Mouse (Mus musculus) heart, postnatal 36 days (tissue): ENCODE data around the gene Aifm1. TPM values are rescaled to one million over a fixed set of nuclear protein-coding genes. Genes with fewer than 3 reads are reported as not detected.
"Not testable (repeated sequence)": the region's sequence is repeated elsewhere in the genome, so short reads cannot be mapped to it uniquely, and the experiment has no call there.

Experiments used
- DNase-seq, 2 experiments: peaks; one replicate each; pipeline ENCODE4 v3.0.0; 2021 to 2022
- intact Hi-C: fragments of 180-260 bp; cut with DNase I; formaldehyde crosslinking; loops from one replicate; pipeline ENCODE4 v1.15.1; 2025
- total RNA-seq, 2 experiments: library from RNA; stranded (reverse); gene quantifications; 2 replicates each; pipeline ENCODE4 v1.2.3; 2021

Gene Aifm1
- total RNA-seq, 2 experiments from 2014 or later = 109 to 116 TPM

DNA sequence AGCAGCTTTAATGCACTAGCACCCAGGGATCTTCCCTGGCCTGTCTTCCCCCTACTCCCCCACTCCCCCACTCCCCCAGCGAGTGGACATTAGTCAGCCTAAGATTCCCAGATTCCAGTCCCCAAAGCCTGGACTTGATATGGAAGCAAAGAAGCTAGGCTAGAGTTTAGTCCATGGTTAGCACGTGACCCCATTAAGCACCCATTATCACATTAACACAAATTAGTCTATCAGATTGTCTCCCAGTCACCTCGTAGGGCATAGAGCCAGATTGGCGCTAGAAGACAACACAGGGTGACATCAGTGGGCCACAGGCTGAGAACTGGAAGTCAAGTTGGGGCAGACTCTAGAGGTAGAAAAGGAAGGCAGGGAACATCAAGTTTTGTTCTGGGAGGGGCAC, 52.4 kb downstream of the Aifm1 start:
- intact Hi-C loops = no loop called here
- DNase-seq = no peak

DNA sequence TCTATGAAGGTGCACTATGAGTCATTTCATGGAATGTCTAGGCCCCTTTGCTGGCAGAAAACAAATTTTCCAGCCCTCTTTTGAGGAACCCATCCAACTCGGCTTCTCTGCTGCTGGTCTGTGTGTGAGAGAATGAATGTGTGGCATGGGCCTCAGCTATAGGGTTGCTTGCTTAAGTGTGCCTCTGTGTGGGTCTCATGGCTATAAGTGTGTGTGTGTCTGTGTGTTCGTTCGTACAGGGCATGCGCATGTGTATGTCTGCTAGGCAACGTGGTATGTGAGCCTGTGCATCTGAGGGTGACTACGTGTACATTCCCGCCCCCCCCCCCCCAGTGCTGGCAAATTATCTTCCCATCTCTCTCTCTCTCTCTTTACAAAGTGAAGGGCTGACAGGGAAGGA, 52.9 kb downstream of the Aifm1 start:
- intact Hi-C loops = no loop called here
- DNase-seq = no peak

DNA sequence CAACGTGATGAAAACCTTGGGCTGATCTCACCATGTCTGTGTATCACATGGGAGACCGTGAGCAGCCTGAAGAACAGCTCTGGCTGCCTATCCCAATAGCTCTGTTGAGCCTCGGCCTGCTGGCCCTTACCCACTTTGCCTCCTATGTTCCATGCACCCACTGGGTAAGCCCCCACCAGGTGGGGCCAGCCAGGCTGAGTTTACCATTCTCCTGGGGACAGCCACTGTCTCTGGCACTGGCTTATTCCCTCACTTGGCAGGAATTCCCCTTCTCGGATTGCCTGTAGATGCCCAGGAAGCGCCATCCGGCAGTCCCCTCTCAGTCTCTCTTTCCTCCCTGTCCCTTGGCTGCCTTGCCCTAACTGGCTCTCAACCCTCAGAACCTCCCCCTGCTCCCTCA, 56.4 kb downstream of the Aifm1 start:
- intact Hi-C loops = no loop called here
- no peak for DNase-seq

DNA sequence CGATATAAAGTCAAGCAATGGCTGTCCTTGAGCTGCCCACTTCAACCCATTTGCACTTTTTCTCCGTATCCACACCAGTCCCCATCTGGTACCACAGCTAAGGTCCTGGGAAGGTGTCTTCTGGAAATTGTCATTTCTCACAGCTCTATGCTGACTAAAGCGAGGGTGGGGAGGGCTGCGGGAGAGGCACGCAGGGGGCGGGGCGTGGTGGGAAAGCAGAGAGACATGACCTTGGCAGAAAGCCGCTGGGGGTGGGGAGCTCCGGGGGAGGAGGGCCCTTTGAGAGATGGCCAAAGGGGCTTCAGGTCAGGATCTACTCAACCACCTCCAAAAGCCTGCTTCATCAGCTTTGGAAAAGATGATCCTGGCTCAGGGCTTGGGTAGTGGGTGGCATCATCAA, 58.3 kb downstream of the Aifm1 start:
- DNase-seq = no peak
- intact Hi-C loops = no loop called here

DNA sequence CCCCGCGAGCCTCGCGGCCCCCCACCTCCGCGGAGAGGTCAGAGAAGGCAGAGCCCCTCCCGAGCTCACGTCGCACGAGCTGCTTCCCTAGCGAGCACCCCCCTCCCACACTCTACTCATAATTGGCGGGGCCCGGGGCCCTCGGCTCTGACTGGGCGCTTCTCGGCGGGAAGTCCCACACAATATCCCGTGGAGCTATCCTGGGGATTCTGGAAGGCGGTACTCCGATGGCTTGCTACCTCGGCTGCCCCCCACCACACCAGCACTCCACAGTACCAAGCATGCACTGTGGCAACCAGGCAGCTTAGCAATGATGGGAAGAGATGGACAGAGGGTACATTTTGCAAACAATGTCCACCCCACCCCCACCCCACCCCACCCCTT, 58.9 kb downstream of the Aifm1 start:
- intact Hi-C loops = no loop called here

DNA sequence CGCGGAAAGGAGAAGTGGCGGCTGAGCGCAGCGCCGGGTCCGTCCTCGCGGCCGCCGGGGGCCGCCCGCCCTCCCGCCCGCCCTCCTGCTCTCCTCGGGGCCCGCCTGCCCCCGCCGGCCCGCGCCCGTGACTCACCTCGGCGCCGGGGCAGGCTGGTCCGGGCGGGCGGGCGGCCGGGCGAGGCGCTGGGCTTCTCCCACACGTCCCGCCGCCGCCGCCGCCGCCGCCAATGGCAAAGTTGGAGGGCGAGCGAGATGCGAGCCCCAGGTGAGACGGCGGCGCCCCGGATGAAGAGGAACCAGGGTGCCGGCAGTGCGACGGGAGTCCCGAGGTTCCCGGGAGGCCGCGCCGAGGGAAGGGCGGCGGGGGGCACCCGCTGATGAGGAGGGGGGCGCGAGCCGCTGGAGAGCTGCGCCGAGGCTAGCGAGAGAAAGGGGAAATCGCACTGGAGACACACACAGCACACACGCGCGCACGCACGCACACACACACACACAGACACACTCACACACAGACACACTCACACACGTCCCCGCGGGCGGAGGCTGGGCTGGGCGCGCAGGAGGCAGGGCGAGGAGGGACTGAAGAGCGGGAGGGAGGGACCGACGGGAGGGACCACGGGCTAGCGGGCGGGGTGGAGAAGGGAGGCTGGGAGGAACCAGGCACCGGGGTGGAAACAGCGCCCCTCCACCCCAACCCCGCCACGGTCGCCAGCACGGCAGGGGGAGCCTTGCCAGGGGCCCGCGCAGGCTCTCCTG, 59.4 kb downstream of the Aifm1 start:
- DNase-seq = peak; percentile 75 to 76
- intact Hi-C loops = no loop called here

More for the DNA sequence above, 58.9 kb downstream of the Aifm1 start:
- no peak for DNase-seq

DNA sequence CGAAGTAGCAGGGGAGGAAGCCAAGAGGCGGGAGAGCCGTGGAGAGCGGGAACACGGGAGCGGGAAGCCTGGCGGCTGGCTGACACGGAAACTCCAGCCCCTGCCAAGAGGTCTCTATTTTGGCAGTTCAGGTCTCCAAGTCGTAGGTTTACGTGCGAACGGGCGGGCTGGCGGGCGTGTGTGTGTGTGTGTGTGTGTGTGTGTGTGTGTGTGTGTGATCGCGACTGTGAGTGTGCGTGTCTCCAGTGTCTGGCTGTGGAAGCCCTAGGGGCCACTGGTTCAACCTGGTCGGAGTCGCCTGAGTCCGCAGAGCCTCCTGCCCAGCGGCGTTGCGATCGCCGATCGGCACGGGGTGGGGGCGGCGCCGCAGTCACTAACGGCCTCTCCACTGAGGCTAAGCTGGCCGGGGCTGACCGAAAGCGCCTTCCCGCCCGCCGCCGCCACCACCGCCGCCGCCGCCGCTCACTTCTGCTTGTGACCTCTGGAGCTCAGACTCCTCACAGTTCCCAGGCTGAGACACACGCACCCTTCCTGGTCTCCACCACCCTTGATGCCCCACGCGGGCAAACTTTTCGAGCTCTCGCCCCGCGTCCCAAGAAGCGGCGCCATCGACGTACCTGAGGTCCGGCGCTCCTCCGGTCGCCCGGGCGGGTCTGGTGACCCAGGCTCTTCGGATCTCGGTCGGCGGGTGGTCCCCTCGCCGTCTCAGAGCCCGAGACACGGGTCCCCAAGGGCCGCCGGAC, 60.3 kb downstream of the Aifm1 start:
- intact Hi-C loops = no loop called here
- peak; percentile 28 to 54 for DNase-seq

DNA sequence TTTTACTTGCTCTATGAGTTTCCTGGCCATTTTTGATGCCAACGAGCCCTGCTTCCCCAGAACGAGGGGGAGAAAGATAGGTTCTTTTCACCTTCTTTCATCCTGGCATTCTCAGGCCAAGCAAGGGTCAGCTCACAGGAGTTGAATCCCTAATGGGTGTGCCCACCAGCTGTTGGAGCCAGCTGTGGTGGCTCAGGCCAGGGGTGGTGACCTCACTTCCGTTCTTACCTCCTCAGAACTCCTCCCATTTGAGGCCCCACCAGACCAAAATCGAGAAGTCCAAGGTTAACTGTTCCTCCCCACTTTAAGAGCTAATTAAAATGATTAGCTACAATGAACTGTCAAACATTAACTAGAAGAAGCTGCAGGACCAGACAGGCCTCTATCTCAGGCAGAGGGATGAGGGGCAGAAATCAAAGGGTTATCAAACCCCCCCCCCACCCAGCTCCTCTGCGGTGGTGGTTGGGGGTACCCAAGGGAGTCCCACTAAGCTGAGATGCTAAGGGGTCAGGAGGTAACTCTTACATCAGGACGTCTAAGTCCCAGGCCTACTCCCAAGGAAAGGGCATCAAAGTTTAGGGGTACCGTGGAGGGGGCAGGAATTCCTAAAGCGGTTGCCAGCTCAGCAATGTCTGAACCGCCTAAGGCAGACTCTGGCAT, 61.0 kb downstream of the Aifm1 start:
- intact Hi-C loops = no loop called here
- DNase-seq = peak; percentile 18 to 43

DNA sequence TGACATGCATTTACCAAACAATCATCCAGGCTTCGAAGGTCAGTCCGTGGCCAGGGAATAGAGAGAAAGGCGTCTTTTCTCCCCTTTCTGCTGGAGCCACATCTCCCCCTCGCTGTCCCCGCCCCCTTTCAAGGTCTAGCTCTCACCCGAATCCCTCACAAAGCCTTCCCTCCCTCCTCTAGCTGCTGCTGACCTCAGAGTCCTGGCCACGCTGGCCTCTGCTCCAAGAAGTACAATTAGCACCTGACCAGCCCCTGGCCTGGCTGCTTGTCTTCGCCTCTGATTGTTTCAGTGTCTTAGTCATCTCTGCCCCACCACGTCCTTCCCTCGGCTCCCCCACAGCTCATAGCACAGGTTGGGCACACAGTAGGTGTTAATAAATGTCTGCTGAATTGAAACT, 63.7 kb downstream of the Aifm1 start:
- DNase-seq = no peak
- intact Hi-C loops = no loop called here

DNA sequence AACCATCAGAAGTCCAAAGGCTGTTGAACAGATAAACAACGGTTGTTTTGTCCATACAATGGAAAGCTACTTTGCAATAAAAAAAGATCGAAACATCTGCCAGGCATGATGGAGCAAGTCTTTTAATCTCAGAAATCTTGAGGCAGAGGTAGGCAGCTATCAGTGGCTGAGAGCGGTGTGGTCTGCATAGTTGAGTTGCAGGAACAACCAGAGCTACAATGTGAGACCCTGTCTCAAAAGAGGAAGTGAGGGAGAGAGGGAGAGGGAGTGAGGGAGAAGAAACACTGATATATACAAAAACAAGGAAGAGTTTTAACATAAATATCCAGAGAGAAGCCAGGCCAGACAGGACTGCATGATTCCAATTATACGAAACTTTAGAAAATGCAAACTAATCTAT, 68.7 kb downstream of the Aifm1 start:
- no peak for DNase-seq
- intact Hi-C loops = no loop called here

DNA sequence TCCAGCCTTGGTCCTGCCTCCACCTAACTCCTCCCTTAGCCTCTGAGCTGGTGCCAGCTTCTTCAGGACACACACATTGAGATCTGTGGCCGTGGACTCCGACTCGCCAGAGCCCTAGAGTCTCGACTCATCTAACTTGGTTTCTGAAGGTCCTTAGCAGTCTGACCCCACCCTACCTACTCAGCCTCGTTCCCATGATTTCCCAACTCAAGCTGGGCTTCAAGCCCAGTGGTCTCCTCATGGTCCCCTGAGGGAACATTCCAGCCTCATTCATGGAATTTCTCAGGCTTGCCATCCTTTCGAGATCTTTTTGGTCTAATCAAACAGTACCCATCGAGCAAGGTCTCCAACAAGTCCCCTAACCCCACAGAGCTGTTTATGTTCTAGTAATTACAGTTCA, 71.4 kb downstream of the Aifm1 start:
- DNase-seq = peak; percentile 16 to 31
- intact Hi-C loops = no loop called here

DNA sequence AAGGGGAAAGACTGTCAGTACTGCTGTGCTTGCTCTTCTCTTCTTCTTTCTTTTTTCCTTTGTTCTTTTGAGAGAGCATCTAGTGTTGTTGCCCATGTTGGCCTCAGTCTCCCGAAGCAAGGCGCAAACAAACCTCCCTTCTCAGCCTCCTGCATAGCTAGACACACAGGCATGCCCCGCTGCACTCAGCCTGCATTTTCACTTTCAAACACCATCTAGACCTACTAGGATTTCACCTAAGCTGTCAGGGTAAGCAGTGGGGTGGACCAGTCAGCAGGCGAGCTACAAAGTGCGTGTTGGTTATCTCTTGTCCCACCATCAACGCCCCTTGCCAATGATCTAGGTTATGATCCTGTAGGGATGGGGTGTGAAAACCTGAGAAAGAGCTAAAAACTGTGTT, 71.8 kb downstream of the Aifm1 start:
- intact Hi-C loops = no loop called here
- no peak for DNase-seq

DNA sequence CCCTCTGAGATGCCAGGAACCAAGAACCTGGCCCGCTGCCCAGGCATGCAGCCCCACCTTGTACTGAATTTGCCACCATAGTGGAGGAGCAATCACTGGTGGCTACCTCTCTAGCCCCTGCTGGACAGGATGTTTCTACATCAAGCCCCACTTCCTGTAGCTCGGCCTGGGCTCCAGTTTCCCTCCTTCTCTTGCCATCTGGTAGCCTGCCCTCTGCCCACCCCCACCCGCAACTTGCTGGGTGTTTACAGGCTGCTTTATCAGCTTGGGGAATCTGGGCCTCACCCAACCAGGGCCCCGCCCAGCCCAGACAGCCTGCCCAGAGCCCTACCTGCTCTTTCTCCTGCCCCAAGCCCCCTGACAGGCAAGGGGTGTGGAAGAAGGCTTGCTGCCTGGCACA, 74.3 kb downstream of the Aifm1 start:
- intact Hi-C loops = no loop called here
- DNase-seq = no peak

DNA sequence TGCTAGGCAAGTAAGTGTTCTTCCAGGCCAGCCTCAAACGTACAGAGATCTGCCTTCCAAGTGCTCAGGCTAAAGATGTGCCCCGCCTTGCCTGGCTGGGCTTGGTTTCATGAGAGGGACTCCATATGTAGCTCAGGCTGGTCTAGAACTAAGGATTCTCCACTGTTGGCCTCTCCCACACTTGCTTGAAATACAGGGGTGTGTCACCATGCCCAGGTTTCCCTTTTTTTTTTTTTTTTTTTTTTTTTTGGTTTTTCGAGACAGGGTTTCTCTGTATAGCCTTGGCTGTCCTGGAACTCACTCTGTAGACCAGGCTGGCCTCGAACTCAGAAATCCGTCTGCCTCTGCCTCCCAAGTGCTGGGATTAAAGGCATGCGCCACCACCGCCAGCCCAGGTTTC, 77.3 kb downstream of the Aifm1 start:
- DNase-seq, intact Hi-C loops: not testable (repeated sequence)

DNA sequence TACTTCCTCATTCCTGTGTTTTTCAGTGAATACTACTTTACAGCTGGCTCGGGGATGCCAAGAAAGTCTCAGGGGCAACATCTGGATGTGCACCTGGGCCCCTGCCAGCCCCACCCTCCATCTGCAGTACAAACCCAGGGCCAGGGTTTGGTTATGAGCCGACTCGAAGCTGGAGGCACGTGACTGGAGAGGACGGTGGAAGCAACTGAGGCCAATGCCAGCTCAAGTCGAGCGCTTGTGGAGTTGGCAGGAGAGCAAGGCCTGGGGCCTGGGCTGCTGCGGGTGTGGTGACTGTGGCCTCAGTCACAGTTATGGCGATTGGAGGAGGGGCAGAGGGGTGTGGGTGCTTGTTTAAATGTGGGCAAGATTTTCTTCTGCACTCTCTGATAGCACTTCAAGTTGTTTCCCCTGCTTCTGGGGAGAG, 77.9 kb downstream of the Aifm1 start:
- intact Hi-C loops = no loop called here
- DNase-seq = peak in 1 of 2 experiments; percentile 25

DNA sequence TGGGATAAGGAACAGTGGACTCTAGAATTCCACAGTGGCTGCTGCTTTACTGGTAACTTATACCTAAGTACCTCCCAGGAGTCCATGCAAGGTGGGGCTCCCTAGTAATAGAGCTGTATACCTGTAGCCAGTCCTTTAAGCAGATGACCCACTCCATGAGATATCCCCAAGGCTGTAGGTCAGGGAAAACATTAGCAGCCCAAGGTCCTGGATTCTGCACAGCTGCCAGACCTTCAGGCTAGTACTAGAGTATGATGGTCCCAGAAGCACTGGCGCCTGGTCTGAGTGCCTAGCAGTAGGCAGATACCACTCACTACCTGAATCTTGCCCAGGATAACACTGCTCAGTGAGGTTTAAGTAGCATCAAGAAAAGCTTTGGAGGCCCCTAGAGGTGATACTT, 79.1 kb downstream of the Aifm1 start:
- DNase-seq = no peak
- intact Hi-C loops = no loop called here

DNA sequence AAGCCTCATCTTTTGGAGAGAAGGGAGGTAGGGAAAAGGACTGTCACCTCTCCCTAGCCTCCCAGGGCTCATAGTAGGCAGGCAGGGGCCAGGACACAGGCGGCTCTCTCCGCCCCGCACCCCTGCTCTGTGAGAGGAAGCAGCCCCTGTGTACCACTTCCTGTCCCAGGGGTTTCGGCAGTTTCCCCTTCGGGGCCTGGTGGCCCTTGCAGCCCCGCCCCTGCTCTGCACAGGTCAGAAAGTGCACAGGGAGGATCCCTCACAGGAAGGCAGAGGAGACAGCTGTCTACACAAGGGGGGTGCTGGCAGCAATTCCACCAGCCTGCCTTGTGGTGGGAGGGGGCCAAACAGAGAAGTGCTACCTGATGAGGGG, 79.8 kb downstream of the Aifm1 start:
- peak in 1 of 2 experiments; percentile 17 for DNase-seq
- intact Hi-C loops = no loop called here

DNA sequence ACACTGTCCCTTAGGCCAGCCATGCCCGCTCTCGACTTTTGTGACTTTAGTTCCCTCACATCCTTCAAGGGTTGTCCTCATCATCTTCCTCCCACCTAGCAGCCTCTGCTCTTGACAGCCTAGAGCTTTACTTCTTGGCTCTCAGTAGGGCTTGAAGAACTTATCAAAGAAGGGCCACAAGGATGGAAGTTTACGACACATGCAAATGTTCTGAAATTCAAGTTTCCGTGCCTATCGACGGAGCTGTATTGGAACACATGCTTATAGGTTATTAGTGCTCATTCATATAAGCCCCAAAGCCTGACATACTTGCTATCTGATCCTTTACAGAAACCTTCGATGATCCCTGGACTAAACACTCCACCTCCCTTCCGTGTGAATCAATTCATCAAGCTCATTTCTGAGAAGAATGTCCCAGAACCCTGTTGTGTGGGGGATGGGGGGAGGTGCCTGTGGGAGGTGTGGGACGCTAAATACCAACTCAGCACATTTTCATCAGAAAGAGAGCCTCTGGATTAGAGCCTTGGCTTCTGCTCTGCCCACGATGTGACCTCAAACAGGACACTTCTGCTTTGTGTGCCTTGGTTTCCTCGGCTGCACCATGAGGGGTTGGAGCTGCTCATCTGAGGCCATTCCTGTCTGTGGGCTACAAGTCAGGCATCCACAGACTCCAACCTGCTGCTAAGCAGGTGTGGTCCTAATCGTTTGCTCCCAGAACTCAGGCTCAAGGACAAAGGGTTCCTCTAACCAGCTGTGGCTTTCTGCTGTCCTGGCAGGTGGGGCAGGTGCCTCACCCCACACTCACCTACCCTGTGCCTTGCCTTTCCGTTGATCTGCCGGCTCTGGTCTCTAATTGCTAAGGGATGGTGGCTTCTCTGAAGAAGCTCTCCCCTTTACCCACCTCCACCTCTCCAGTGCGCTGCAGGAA, 80.5 kb downstream of the Aifm1 start:
- DNase-seq = no peak
- intact Hi-C loops = no loop called here

DNA sequence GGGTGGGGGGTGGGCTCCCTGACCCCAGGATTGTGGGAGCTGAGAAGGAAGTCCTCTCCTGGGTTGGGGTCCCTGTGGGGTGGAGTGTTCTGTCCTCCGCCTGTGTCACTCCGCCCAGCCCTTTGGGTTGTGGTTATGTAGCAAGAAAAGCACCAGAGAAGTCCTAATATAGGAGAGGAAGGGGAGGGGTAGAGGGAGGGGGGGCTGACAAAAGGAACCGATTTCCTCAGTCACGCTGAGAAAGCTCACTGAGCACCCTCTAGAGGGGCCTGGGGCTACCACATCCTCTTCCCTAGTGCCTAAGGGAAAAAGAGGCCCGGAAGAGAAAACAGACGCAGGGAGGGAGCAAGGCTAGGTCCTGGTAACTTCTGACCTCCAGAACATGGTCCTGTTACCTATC, 83.8 kb downstream of the Aifm1 start:
- intact Hi-C loops = no loop called here
- DNase-seq = no peak

DNA sequence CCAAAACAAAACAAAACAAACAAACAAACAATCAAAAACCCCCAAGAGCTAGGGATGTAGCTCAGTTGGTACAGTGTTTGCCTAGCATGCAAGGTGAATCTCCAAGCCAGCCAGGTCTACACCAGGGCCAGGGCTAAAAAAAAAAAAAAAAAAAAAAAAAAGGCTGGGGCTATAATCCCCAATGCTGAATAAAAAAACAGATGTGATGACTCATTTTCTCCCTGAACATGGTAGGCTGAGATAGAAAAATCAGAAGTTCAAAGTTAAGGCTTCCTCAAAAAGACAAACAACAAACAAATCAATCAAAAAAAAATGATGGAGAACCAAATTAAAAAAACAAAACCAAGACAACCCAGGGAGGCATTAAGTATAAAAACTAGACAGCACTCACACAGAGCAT, 84.3 kb downstream of the Aifm1 start:
- intact Hi-C loops = no loop called here

DNA sequence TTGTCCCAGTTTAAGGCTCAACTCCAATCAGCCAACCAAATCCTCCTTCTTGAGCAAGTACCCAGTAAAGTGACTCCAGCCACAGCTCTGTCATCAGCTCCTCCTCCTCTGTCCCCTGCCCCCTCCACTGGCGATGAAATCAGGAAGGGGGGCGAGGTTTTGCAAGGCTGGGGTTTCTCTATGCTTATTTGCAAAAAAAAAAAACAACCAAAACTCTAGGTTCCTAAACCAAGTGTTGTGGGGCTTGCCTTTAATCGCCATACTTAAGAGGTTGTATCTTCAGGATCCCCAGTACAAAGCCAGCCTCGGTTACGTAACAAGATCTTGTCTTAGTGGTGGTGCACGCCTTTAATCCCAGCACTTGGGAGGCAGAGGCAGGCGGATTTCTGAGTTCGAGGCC, 84.7 kb downstream of the Aifm1 start:
- no peak for DNase-seq
- intact Hi-C loops = no loop called here

More for the DNA sequence above, 84.3 kb downstream of the Aifm1 start:
- no peak for DNase-seq
